Mouse (Mus musculus): ENCODE results near the gene 2310007B03Rik. TPM values are rescaled to one million over a fixed set of nuclear protein-coding genes. Genes with fewer than 3 reads are reported as not detected.

The 2310007B03Rik gene
- polyA plus RNA-seq, 1 experiment from 2014 or later, result 0.32 TPM

GRCm38 (mm10) chr1:93150907-93151661, 9.7 kb downstream of the 2310007B03Rik start:
- H3K4me2 ChIP-seq, result no peak overlapping the region
- 69% methylated on average over 2 of the region's 2 CpGs for WGBS

GRCm38 (mm10) chr1:93144176-93144575, 16.6 kb downstream of the 2310007B03Rik start:
- WGBS, result 78% methylated on average over 9 of the region's 9 CpGs
- no peaks in the 10 kb centered on the region for H3K4me1 ChIP-seq
- ATAC-seq (replicated peaks), result no peak

More at GRCm38 (mm10) chr1:93150907-93151661, 9.7 kb downstream of the 2310007B03Rik start:
- H3K4me3 ChIP-seq, result no peak overlapping the region
- no peaks in the 10 kb centered on the region for H3K4me1 ChIP-seq
- no peak for ATAC-seq (replicated peaks)
- no peaks in the 10 kb centered on the region for H3K9me3 ChIP-seq
- H3K27ac ChIP-seq, result no peak overlapping the region
- H3K9ac ChIP-seq, result no peak overlapping the region
- H3K27me3 ChIP-seq (replicated peaks), result no peaks in the 10 kb centered on the region
- no peaks in the 10 kb centered on the region for H3K36me3 ChIP-seq (replicated peaks)

GRCm38 (mm10) chr1:93142871-93143270, 17.9 kb downstream of the 2310007B03Rik start:
- Histone ChIP-seq H3K4me1 (no peaks in the 10 kb centered on the region), H3K4me3 (no peak overlapping the region), H3K4me2 (no peak overlapping the region), H3K27me3 (replicated peaks) (no peaks in the 10 kb centered on the region), H3K36me3 (replicated peaks) (no peaks in the 10 kb centered on the region), H3K9ac (no peak overlapping the region), H3K27ac (no peak overlapping the region), H3K9me3 (no peaks in the 10 kb centered on the region)
- no peak for ATAC-seq (replicated peaks)
- WGBS, result 92% methylated on average over 1 of the region's 1 CpGs

More at GRCm38 (mm10) chr1:93144176-93144575, 16.6 kb downstream of the 2310007B03Rik start:
- Histone ChIP-seq H3K27me3 (replicated peaks) (no peaks in the 10 kb centered on the region), H3K4me3 (no peak overlapping the region), H3K9ac (no peak overlapping the region), H3K36me3 (replicated peaks) (no peaks in the 10 kb centered on the region), H3K27ac (no peak overlapping the region), H3K4me2 (no peak overlapping the region), H3K9me3 (no peaks in the 10 kb centered on the region)

- H3K4me3 ChIP-seq, result no peak overlapping the region
- no peak overlapping the region for H3K9ac ChIP-seq
- WGBS, result 85% methylated on average over 7 of the region's 7 CpGs
- no peaks in the 10 kb centered on the region for H3K9me3 ChIP-seq
- H3K36me3 ChIP-seq (replicated peaks), result no peaks in the 10 kb centered on the region
- no peaks in the 10 kb centered on the region for H3K27me3 ChIP-seq (replicated peaks)
- no peak for ATAC-seq (replicated peaks)
- H3K4me1 ChIP-seq, result no peaks in the 10 kb centered on the region
- no peak overlapping the region for H3K4me2 ChIP-seq
- no peak overlapping the region for H3K27ac ChIP-seq
These were observed 21.0 kb downstream of the 2310007B03Rik start for GRCm38 (mm10) chr1:93139713-93140112.

- no peaks in the 10 kb centered on the region for H3K4me1 ChIP-seq
- WGBS, result 75% methylated on average over 6 of the region's 6 CpGs
These were observed 22.2 kb downstream of the 2310007B03Rik start for GRCm38 (mm10) chr1:93138534-93138933.

GRCm38 (mm10) chr1:93135036-93135526, 25.7 kb downstream of the 2310007B03Rik start, which contains the start of gene Agxt:
TSS of gene Agxt (plus strand) at chr1:93135240.
- no peak within 1 kb of the TSS for H3K9ac ChIP-seq
- WGBS, result 87% methylated on average over 12 of the region's 12 CpGs
- H3K4me3 ChIP-seq, result no peak within 1 kb of the TSS

More at GRCm38 (mm10) chr1:93138534-93138933, 22.2 kb downstream of the 2310007B03Rik start:
- Histone ChIP-seq H3K9ac (no peak overlapping the region), H3K36me3 (replicated peaks) (no peaks in the 10 kb centered on the region), H3K27me3 (replicated peaks) (no peaks in the 10 kb centered on the region), H3K27ac (no peak overlapping the region), H3K4me3 (no peak overlapping the region), H3K4me2 (no peak overlapping the region), H3K9me3 (no peaks in the 10 kb centered on the region)
- no peak for ATAC-seq (replicated peaks)

GRCm38 (mm10) chr1:93132676-93133075, 28.1 kb downstream of the 2310007B03Rik start:
- no peak overlapping the region for H3K27ac ChIP-seq
- H3K9ac ChIP-seq, result no peak overlapping the region
- H3K9me3 ChIP-seq, result no peaks in the 10 kb centered on the region
- no peak for ATAC-seq (replicated peaks)
- H3K4me2 ChIP-seq, result no peak overlapping the region
- H3K36me3 ChIP-seq (replicated peaks), result no peaks in the 10 kb centered on the region
- H3K4me3 ChIP-seq, result no peak overlapping the region
- WGBS, result 73% methylated on average over 8 of the region's 8 CpGs
- H3K4me1 ChIP-seq, result no peaks in the 10 kb centered on the region
- H3K27me3 ChIP-seq (replicated peaks), result no peaks in the 10 kb centered on the region

More at GRCm38 (mm10) chr1:93135036-93135526, 25.7 kb downstream of the 2310007B03Rik start, which contains the start of gene Agxt:
- Histone ChIP-seq H3K4me2 (no peak within 1 kb of the TSS), H3K27me3 (replicated peaks) (no peaks in the 10 kb centered on the region), H3K27ac (no peak within 1 kb of the TSS), H3K36me3 (replicated peaks) (no peaks in the 10 kb centered on the region), H3K9me3 (no peaks in the 10 kb centered on the region), H3K4me1 (no peaks in the 10 kb centered on the region)
- no peak for ATAC-seq (replicated peaks)

- H3K9ac ChIP-seq, result no peak overlapping the region
- no peaks in the 10 kb centered on the region for H3K36me3 ChIP-seq (replicated peaks)
- H3K27ac ChIP-seq, result no peak overlapping the region
- no peak overlapping the region for H3K4me3 ChIP-seq
- no peaks in the 10 kb centered on the region for H3K27me3 ChIP-seq (replicated peaks)
- WGBS, result 77% methylated on average over 10 of the region's 10 CpGs
- ATAC-seq (replicated peaks), result no peak
- H3K4me1 ChIP-seq, result no peaks in the 10 kb centered on the region
- no peaks in the 10 kb centered on the region for H3K9me3 ChIP-seq
- no peak overlapping the region for H3K4me2 ChIP-seq
These were observed 30.3 kb downstream of the 2310007B03Rik start for GRCm38 (mm10) chr1:93130242-93130983.

GRCm38 (mm10) chr1:93128710-93129349, 31.9 kb downstream of the 2310007B03Rik start:
- Histone ChIP-seq H3K36me3 (replicated peaks) (no peaks in the 10 kb centered on the region), H3K4me3 (no peak overlapping the region), H3K4me1 (no peaks in the 10 kb centered on the region), H3K27me3 (replicated peaks) (no peaks in the 10 kb centered on the region), H3K4me2 (no peak overlapping the region), H3K9me3 (no peaks in the 10 kb centered on the region), H3K27ac (no peak overlapping the region), H3K9ac (no peak overlapping the region)
- ATAC-seq (replicated peaks), result 0 out of 2 replicates have a peak, but pooled peaks have one; percentile 30
- 28% methylated on average over 6 of the region's 6 CpGs for WGBS

- Histone ChIP-seq H3K9me3 (no peaks in the 10 kb centered on the region), H3K9ac (no peak overlapping the region), H3K36me3 (replicated peaks) (no peaks in the 10 kb centered on the region), H3K27ac (no peak overlapping the region), H3K4me1 (no peaks in the 10 kb centered on the region), H3K4me2 (no peak overlapping the region), H3K4me3 (no peak overlapping the region), H3K27me3 (replicated peaks) (no peaks in the 10 kb centered on the region)
- WGBS, result 84% methylated on average over 8 of the region's 8 CpGs
- no peak for ATAC-seq (replicated peaks)
These were observed 32.5 kb downstream of the 2310007B03Rik start for GRCm38 (mm10) chr1:93128209-93128608.

GRCm38 (mm10) chr1:93125256-93125655, 35.5 kb downstream of the 2310007B03Rik start:
- Histone ChIP-seq H3K27me3 (replicated peaks) (no peaks in the 10 kb centered on the region), H3K9ac (no peak overlapping the region), H3K4me2 (no peak overlapping the region), H3K9me3 (no peaks in the 10 kb centered on the region), H3K4me3 (no peak overlapping the region), H3K27ac (no peak overlapping the region), H3K36me3 (replicated peaks) (no peaks in the 10 kb centered on the region), H3K4me1 (no peaks in the 10 kb centered on the region)
- no peak for ATAC-seq (replicated peaks)
- WGBS, result 59% methylated on average over 5 of the region's 5 CpGs

- Histone ChIP-seq H3K4me2 (no peak overlapping the region), H3K27me3 (replicated peaks) (no peaks in the 10 kb centered on the region), H3K9me3 (no peaks in the 10 kb centered on the region), H3K9ac (no peak overlapping the region), H3K4me3 (no peak overlapping the region), H3K36me3 (replicated peaks) (no peaks in the 10 kb centered on the region), H3K27ac (no peak overlapping the region), H3K4me1 (no peaks in the 10 kb centered on the region)
- no peak for ATAC-seq (replicated peaks)
- 86% methylated on average over 8 of the region's 8 CpGs for WGBS
These were observed 36.7 kb downstream of the 2310007B03Rik start for GRCm38 (mm10) chr1:93124066-93124465.
